Mouse (Mus musculus) kidney, embryonic 15.5 days (tissue): ENCODE measurements around the gene Aco2. TPM values are rescaled to one million over a fixed set of nuclear protein-coding genes. Genes with fewer than 3 reads are reported as not detected.
A peak's percentile ranks its signal among the peaks of the same experiment; 100 is the strongest.

Experiments used
- ATAC-seq: fragments of 200-750 bp; cut with Nextera tagmentation; replicated peaks from 2 replicates; pipeline ENCODE4 v1.8.0; 2017; ENCODE audit warnings: moderate TSS enrichment; ENCODE audit not compliant: low FRiP score
- H3K27ac ChIP-seq: fragments of 300-500 bp; sonication (generic); 2 replicates; pipeline ENCODE4 v1.5.1; 2015; ENCODE audit warnings: mild to moderate bottlenecking, inconsistent platforms
- H3K27me3 ChIP-seq: fragments of 300-500 bp; sonication (generic); 2 replicates; pipeline ENCODE4 v1.6.1; 2015; ENCODE audit warnings: inconsistent platforms
- H3K36me3 ChIP-seq: fragments of 300-500 bp; sonication (generic); 2 replicates; pipeline ENCODE4 v1.6.1; 2015; ENCODE audit warnings: inconsistent platforms
- H3K4me1 ChIP-seq: fragments of 300-500 bp; sonication (generic); 2 replicates; pipeline ENCODE4 v1.6.1; 2015; ENCODE audit warnings: inconsistent platforms
- H3K4me2 ChIP-seq: fragments of 300-500 bp; sonication (generic); 2 replicates; pipeline ENCODE4 v1.6.1; 2015; ENCODE audit warnings: moderate library complexity, mild to moderate bottlenecking, inconsistent platforms
- H3K4me3 ChIP-seq: fragments of 300-500 bp; sonication (generic); replicated peaks from 2 replicates; pipeline ENCODE4 v1.5.1; 2015; ENCODE audit warnings: mild to moderate bottlenecking, inconsistent platforms
- H3K9ac ChIP-seq: fragments of 300-500 bp; sonication (generic); 2 replicates; pipeline ENCODE4 v1.6.1; 2015; ENCODE audit warnings: mild to moderate bottlenecking, inconsistent platforms
- H3K9me3 ChIP-seq: fragments of 300-500 bp; sonication (generic); replicated peaks from 2 replicates; pipeline ENCODE4 v1.6.1; 2016; ENCODE audit warnings: inconsistent platforms
- WGBS: fragments of 180-500 bp; shearing (Covaris S2); methylation state at CpG from one replicate; pipeline ENCODE4 v1.1.7; 2015; ENCODE audit warnings: mixed read lengths; 5-methylcytosine and 5-hydroxymethylcytosine counted together
- polyA plus RNA-seq: library from polyadenylated mRNA; unstranded; fragments of >200 nt; fragmentation: Nextera tagmentation; extraction: Ambion mirVana; gene quantifications from 2 replicates; pipeline ENCODE4 v1.2.1, GENCODE M21; 2015

Aco2 gene
- 216 and 224 TPM in 2 replicates for polyA plus RNA-seq

GRCm38 (mm10) chr15:81872262-81873136 is at the start of gene Aco2:
TSS of gene Aco2 (plus strand) at chr15:81872309.
- Histone ChIP-seq H3K9ac (peak within 1 kb of the TSS; percentile 93), H3K4me3 (peak within 1 kb of the TSS; percentile 100), H3K27ac (peak within 1 kb of the TSS; percentile 99), H3K27me3 (no peaks in the 10 kb centered on the region), H3K4me2 (peak within 1 kb of the TSS; percentile 81), H3K9me3 (no peaks in the 10 kb centered on the region), H3K4me1 (peaks cover 23% of the 10 kb centered on the region), H3K36me3 (peaks cover 41% of the 10 kb centered on the region)
- peak; percentile 87 for ATAC-seq
- under 1% methylated on average over 53 of the region's 53 CpGs for WGBS

- no peak overlapping the region for H3K4me2 ChIP-seq
- no peaks in the 10 kb centered on the region for H3K27me3 ChIP-seq
- H3K9me3 ChIP-seq = no peaks in the 10 kb centered on the region
- H3K36me3 ChIP-seq = peaks cover 90% of the 10 kb centered on the region
- no peak overlapping the region for H3K27ac ChIP-seq
- H3K4me1 ChIP-seq = no peaks in the 10 kb centered on the region
- H3K9ac ChIP-seq = no peak overlapping the region
- no peak overlapping the region for H3K4me3 ChIP-seq
- ATAC-seq = no peak
- WGBS = 80% methylated on average over 3 of the region's 3 CpGs
Measured at GRCm38 (mm10) chr15:81822631-81823030, 49.5 kb upstream of the Aco2 start.

DNA sequence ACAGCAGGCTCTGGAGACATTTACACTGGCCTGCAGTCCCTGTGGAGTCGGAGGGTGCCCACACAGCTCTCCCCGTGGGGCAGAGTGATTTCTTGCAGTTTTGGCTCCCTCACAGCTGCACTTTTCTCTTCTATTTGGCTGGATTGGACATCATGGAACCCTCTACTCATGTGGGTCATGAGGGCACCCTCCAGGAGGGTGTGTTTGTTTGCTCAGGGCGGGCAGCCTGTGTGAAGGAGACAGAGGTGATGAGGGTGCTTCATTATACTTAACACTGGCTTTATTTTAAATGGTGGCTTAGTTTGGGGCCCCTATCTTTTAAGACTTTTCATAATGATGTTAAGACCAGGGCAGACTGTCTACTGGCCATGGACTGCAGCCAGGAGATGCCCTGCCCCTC is 47.3 kb upstream of the Aco2 start:
- H3K36me3 ChIP-seq = peaks cover 76% of the 10 kb centered on the region
- no peak overlapping the region for H3K27ac ChIP-seq
- no peaks in the 10 kb centered on the region for H3K9me3 ChIP-seq
- H3K4me2 ChIP-seq = no peak overlapping the region
- no peak for ATAC-seq
- H3K4me3 ChIP-seq = no peak overlapping the region
- no peaks in the 10 kb centered on the region for H3K4me1 ChIP-seq
- WGBS = 75% methylated on average over 3 of the region's 3 CpGs
- H3K27me3 ChIP-seq = no peaks in the 10 kb centered on the region
- H3K9ac ChIP-seq = no peak overlapping the region

- 87% methylated on average over 7 of the region's 7 CpGs for WGBS
- no peak overlapping the region for H3K4me2 ChIP-seq
- H3K9ac ChIP-seq = no peak overlapping the region
- no peak overlapping the region for H3K27ac ChIP-seq
- H3K4me1 ChIP-seq = peaks cover 9% of the 10 kb centered on the region
- no peaks in the 10 kb centered on the region for H3K9me3 ChIP-seq
- no peak overlapping the region for H3K4me3 ChIP-seq
- peaks cover 44% of the 10 kb centered on the region for H3K36me3 ChIP-seq
- H3K27me3 ChIP-seq = no peaks in the 10 kb centered on the region
- ATAC-seq = no peak
Measured at GRCm38 (mm10) chr15:81828426-81829207, 43.5 kb upstream of the Aco2 start.

GRCm38 (mm10) chr15:81829208-81829580 is 42.9 kb upstream of the Aco2 start:
- H3K4me1 ChIP-seq = peaks cover 9% of the 10 kb centered on the region
- no peak for ATAC-seq
- no peak overlapping the region for H3K9ac ChIP-seq
- H3K4me2 ChIP-seq = no peak overlapping the region
- H3K27ac ChIP-seq = no peak overlapping the region
- no peaks in the 10 kb centered on the region for H3K27me3 ChIP-seq
- 66% methylated on average over 2 of the region's 2 CpGs for WGBS
- peaks cover 38% of the 10 kb centered on the region for H3K36me3 ChIP-seq
- H3K4me3 ChIP-seq = no peak overlapping the region
- H3K9me3 ChIP-seq = no peaks in the 10 kb centered on the region

DNA sequence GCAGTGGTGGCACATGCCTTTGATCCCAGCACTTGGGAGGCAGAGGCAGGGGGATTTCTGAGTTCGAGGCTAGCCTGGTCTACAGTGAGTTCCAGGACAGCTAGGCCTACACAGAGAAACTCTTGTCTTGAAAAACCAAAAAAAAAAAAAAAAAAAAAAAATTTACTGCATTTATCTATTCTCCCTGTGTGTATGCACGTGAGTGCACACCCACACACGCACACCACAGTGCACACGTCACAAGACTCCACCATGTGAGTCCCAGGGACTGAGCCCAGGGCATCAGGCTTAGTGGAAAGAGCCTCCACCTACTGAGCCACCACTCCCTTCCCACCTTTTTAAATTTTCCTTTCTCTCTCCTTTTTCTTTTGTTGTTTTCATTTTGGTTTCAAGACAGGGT is 41.6 kb upstream of the Aco2 start:
- H3K9ac ChIP-seq = no peak overlapping the region
- ATAC-seq = no peak
- 87% methylated on average over 4 of the region's 4 CpGs for WGBS
- peaks cover 24% of the 10 kb centered on the region for H3K36me3 ChIP-seq
- H3K4me1 ChIP-seq = peaks cover 17% of the 10 kb centered on the region
- H3K4me2 ChIP-seq = no peak overlapping the region
- peaks cover 5% of the 10 kb centered on the region for H3K27me3 ChIP-seq
- H3K4me3 ChIP-seq = no peak overlapping the region
- H3K27ac ChIP-seq = no peak overlapping the region
- no peaks in the 10 kb centered on the region for H3K9me3 ChIP-seq

- 15% methylated on average over 24 of the region's 24 CpGs for WGBS
Measured at GRCm38 (mm10) chr15:81831136-81831825, 40.8 kb upstream of the Aco2 start.

GRCm38 (mm10) chr15:81832219-81832618 is 39.9 kb upstream of the Aco2 start:
- Histone ChIP-seq H3K27ac (no peak overlapping the region), H3K4me3 (no peak overlapping the region), H3K9me3 (no peaks in the 10 kb centered on the region), H3K36me3 (peaks cover 8% of the 10 kb centered on the region; the same call in 1 of the 2 replicates), H3K27me3 (peaks cover 6% of the 10 kb centered on the region), H3K4me1 (peaks cover 33% of the 10 kb centered on the region), H3K9ac (no peak overlapping the region), H3K4me2 (no peak overlapping the region)
- WGBS = 88% methylated on average over 3 of the region's 3 CpGs
- ATAC-seq = no peak

More at GRCm38 (mm10) chr15:81831136-81831825, 40.8 kb upstream of the Aco2 start:
- no peaks in the 10 kb centered on the region for H3K9me3 ChIP-seq
- peak; percentile 86 for ATAC-seq
- H3K9ac ChIP-seq = no peak overlapping the region
- H3K36me3 ChIP-seq = peaks cover 17% of the 10 kb centered on the region
- H3K27ac ChIP-seq = peak overlapping the region; percentile 9; the same call in 1 of the 2 replicates
- H3K4me2 ChIP-seq = peak overlapping the region; percentile 31
- peaks cover 6% of the 10 kb centered on the region for H3K27me3 ChIP-seq
- H3K4me3 ChIP-seq = no peak overlapping the region
- peaks cover 25% of the 10 kb centered on the region for H3K4me1 ChIP-seq

DNA sequence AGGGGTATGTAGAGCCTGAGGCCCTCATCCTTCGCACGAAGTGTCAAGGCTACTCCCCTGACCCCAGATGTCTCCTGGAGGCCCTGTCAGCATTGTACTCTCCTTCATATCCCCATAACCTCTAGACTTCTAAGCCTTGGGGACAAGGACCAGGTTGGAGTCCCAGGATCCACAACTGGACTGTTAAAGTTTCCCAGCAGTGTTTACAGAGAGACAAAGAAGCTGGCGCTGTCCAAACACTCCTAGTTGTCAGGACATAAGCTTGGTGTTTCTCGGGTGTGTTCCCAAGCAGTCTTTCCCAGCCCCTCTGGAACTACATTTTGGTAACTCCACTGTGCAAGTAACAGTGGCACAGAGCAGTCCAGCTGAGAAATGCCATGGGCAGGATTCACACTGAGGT is 38.6 kb upstream of the Aco2 start:
- Histone ChIP-seq H3K27ac (no peak overlapping the region), H3K27me3 (peaks cover 6% of the 10 kb centered on the region), H3K4me1 (peaks cover 35% of the 10 kb centered on the region), H3K36me3 (0 out of 2 replicates have a peak, but pooled peaks cover 1% of the 10 kb centered on the region), H3K4me2 (no peak overlapping the region), H3K4me3 (no peak overlapping the region), H3K9me3 (no peaks in the 10 kb centered on the region), H3K9ac (no peak overlapping the region)
- no peak for ATAC-seq
- WGBS = 70% methylated on average over 4 of the region's 4 CpGs

GRCm38 (mm10) chr15:81834171-81834841 is 37.8 kb upstream of the Aco2 start:
- H3K4me2 ChIP-seq = no peak overlapping the region
- no peak for ATAC-seq
- peaks cover 6% of the 10 kb centered on the region for H3K27me3 ChIP-seq
- no peaks in the 10 kb centered on the region for H3K9me3 ChIP-seq
- peaks cover 38% of the 10 kb centered on the region for H3K4me1 ChIP-seq
- no peak overlapping the region for H3K9ac ChIP-seq
- H3K27ac ChIP-seq = no peak overlapping the region
- H3K36me3 ChIP-seq = no peaks in the 10 kb centered on the region
- H3K4me3 ChIP-seq = no peak overlapping the region
- WGBS = 59% methylated on average over 3 of the region's 3 CpGs
